Mouse (Mus musculus) MEL (cell line): ENCODE data around the gene Cavin3. TPM values are rescaled to one million over a fixed set of nuclear protein-coding genes. Genes with fewer than 3 reads are reported as not detected.

Experiments used
- DNase-seq: peaks from one replicate; pipeline ENCODE4 v3.0.0; 2011; ENCODE audit warnings: low read depth, low spot score
- H3K27ac ChIP-seq: 2 replicates; pipeline ENCODE4 v1.5.1; 2012; ENCODE audit warnings: low read depth, mild to moderate bottlenecking, control low read depth, low read length, moderate library complexity; ENCODE audit not compliant: control insufficient read depth
- H3K27me3 ChIP-seq, 2 experiments: fragments of 150-350 bp in 1 of 2; sonication (generic) in 1 of 2; 2 replicates each; pipeline ENCODE4 v1.6.1; 2012; ENCODE audit warnings: low read length in 2 of 2, mild to moderate bottlenecking in 2 of 2, improper control_type of control experiment in 1 of 2, moderate library complexity in 1 of 2; ENCODE audit not compliant: insufficient read depth in 2 of 2, control insufficient read depth in 1 of 2
- H3K36me3 ChIP-seq, 2 experiments: 2 replicates each; pipeline ENCODE4 v1.6.1; 2012 to 2014; ENCODE audit warnings: low read length in 2 of 2, improper control_type of control experiment in 1 of 2, inconsistent platforms in 1 of 2, mild to moderate bottlenecking in 1 of 2; ENCODE audit not compliant: insufficient read depth in 2 of 2, control insufficient read depth in 1 of 2
- H3K4me1 ChIP-seq, 2 experiments: fragments of 150-350 bp in 1 of 2; sonication (generic) in 1 of 2; 2 replicates each; pipeline ENCODE4 v1.6.1; 2012; ENCODE audit warnings: low read length in 2 of 2, improper control_type of control experiment in 1 of 2, mild to moderate bottlenecking in 1 of 2; ENCODE audit not compliant: insufficient read depth in 2 of 2, control insufficient read depth in 1 of 2
- H3K4me3 ChIP-seq, 2 experiments: fragments of 150-350 bp in 1 of 2; sonication (generic) in 1 of 2; 2 replicates each; pipeline ENCODE4 v1.5.1; 2012; ENCODE audit warnings: low read depth in 2 of 2, low read length in 2 of 2, mild to moderate bottlenecking in 2 of 2, moderate library complexity in 2 of 2, control low read depth in 1 of 2, improper control_type of control experiment in 1 of 2; ENCODE audit not compliant: control insufficient read depth in 1 of 2, insufficient read depth in 1 of 2
- H3K79me2 ChIP-seq: 2 replicates; pipeline ENCODE4 v1.6.1; 2012; ENCODE audit warnings: mild to moderate bottlenecking, low read length, moderate library complexity; ENCODE audit not compliant: control insufficient read depth, poor library complexity, insufficient read depth
- H3K9ac ChIP-seq: 2 replicates; pipeline ENCODE4 v1.6.1; 2012; ENCODE audit warnings: low read depth, mild to moderate bottlenecking, control low read depth, low read length, moderate library complexity; ENCODE audit not compliant: control insufficient read depth, poor library complexity, severe bottlenecking
- H3K9me3 ChIP-seq: fragments of 150-350 bp; sonication (generic); replicated peaks from 2 replicates; pipeline ENCODE4 v1.6.1; 2012; ENCODE audit warnings: mild to moderate bottlenecking, low read length, improper control_type of control experiment, moderate library complexity; ENCODE audit not compliant: insufficient read depth
- BHLHE40 ChIP-seq: IDR thresholded peaks from 2 replicates; pipeline ENCODE4 v1.6.1; 2012; ENCODE audit warnings: low read depth, mild to moderate bottlenecking, inconsistent platforms, low read length, improper control_type of control experiment, borderline replicate concordance
- CTCF ChIP-seq, 3 experiments: IDR thresholded peaks in 2 of 3; conservative IDR thresholded peaks in 1 of 3; 2 replicates each; pipeline ENCODE4 v1.5.1; 2011 to 2012; ENCODE audit warnings: low read length in 3 of 3, low read depth in 2 of 3, mild to moderate bottlenecking in 2 of 3, improper control_type of control experiment in 1 of 3, inconsistent platforms in 1 of 3, mixed read lengths in 1 of 3, moderate library complexity in 1 of 3; ENCODE audit not compliant: control insufficient read depth in 1 of 3, insufficient read depth in 1 of 3, poor library complexity in 1 of 3, severe bottlenecking in 1 of 3
- E2F4 ChIP-seq: IDR thresholded peaks from 2 replicates; pipeline ENCODE4 v1.6.1; 2011; ENCODE audit warnings: low read depth, low read length, improper control_type of control experiment, borderline replicate concordance
- EP300 ChIP-seq, 2 experiments: IDR thresholded peaks; 2 replicates each; pipeline ENCODE4 v1.6.1; 2011; ENCODE audit warnings: improper control_type of control experiment in 2 of 2, low read length in 2 of 2, low read depth in 1 of 2, mild to moderate bottlenecking in 1 of 2
- ETS1 ChIP-seq: IDR thresholded peaks from 2 replicates; pipeline ENCODE4 v1.6.1; 2012; ENCODE audit warnings: low read depth, mild to moderate bottlenecking, inconsistent platforms, low read length, improper control_type of control experiment, moderate library complexity
- GABPA ChIP-seq: IDR thresholded peaks from 2 replicates; pipeline ENCODE4 v1.6.1; 2012; ENCODE audit warnings: low read depth, mild to moderate bottlenecking, inconsistent platforms, low read length, improper control_type of control experiment, moderate library complexity
- HCFC1 ChIP-seq: IDR thresholded peaks from 2 replicates; pipeline ENCODE4 v1.6.1; 2012; ENCODE audit warnings: low read depth, mild to moderate bottlenecking, inconsistent platforms, low read length, improper control_type of control experiment, moderate library complexity
- KAT2A ChIP-seq: conservative IDR thresholded peaks from 2 replicates; pipeline ENCODE4 v1.6.1; 2012; ENCODE audit warnings: low read depth, low read length, improper control_type of control experiment, inconsistent platforms
- MAFK ChIP-seq: IDR thresholded peaks from 2 replicates; pipeline ENCODE4 v1.6.1; 2011; ENCODE audit warnings: low read depth, mild to moderate bottlenecking, low read length, improper control_type of control experiment, borderline replicate concordance
- MEF2A ChIP-seq: IDR thresholded peaks from 2 replicates; pipeline ENCODE4 v1.6.1; 2014; ENCODE audit warnings: low read depth, mild to moderate bottlenecking, inconsistent platforms, low read length, improper control_type of control experiment; ENCODE audit not compliant: poor library complexity, insufficient replicate concordance, severe bottlenecking; ENCODE audit errors: extremely low read depth
- MYB ChIP-seq: IDR thresholded peaks from 2 replicates; pipeline ENCODE4 v1.6.1; 2011; ENCODE audit warnings: mild to moderate bottlenecking, low read depth, low read length, improper control_type of control experiment
- MYC ChIP-seq: IDR thresholded peaks from 2 replicates; pipeline ENCODE4 v1.6.1; 2011; ENCODE audit warnings: low read depth, mild to moderate bottlenecking, low read length, improper control_type of control experiment, moderate library complexity
- NRF1 ChIP-seq: IDR thresholded peaks from 2 replicates; pipeline ENCODE4 v1.6.1; 2014; ENCODE audit warnings: low read depth, mild to moderate bottlenecking, inconsistent platforms, low read length, improper control_type of control experiment, moderate library complexity; ENCODE audit not compliant: poor library complexity, insufficient read depth, severe bottlenecking
- POLR2A ChIP-seq, 2 experiments: IDR thresholded peaks; 2 replicates each; pipeline ENCODE4 v1.6.1; 2011 to 2012; ENCODE audit warnings: low read length in 2 of 2, mild to moderate bottlenecking in 2 of 2, control low read depth in 1 of 2, improper control_type of control experiment in 1 of 2, low read depth in 1 of 2, moderate library complexity in 1 of 2; ENCODE audit not compliant: control insufficient read depth in 1 of 2, insufficient read depth in 1 of 2, poor library complexity in 1 of 2
- POLR2AphosphoS2 ChIP-seq: IDR thresholded peaks from 2 replicates; pipeline ENCODE4 v1.6.1; 2011; ENCODE audit warnings: low read length, improper control_type of control experiment
- RAD21 ChIP-seq: IDR thresholded peaks from 2 replicates; pipeline ENCODE4 v1.6.1; 2011; ENCODE audit warnings: mild to moderate bottlenecking, low read depth, low read length, improper control_type of control experiment
- SMC3 ChIP-seq: IDR thresholded peaks from 2 replicates; pipeline ENCODE4 v1.6.1; 2011; ENCODE audit warnings: low read depth, low read length, improper control_type of control experiment
- TAL1 ChIP-seq: IDR thresholded peaks from 2 replicates; pipeline ENCODE4 v1.6.1; 2012; ENCODE audit warnings: mild to moderate bottlenecking, inconsistent platforms, low read length, moderate library complexity, mixed read lengths
- UBTF ChIP-seq: IDR thresholded peaks from 2 replicates; pipeline ENCODE4 v1.6.1; 2012; ENCODE audit warnings: low read depth, mild to moderate bottlenecking, inconsistent platforms, low read length, improper control_type of control experiment, moderate library complexity, borderline replicate concordance; ENCODE audit not compliant: insufficient read depth
- USF2 ChIP-seq, 2 experiments: IDR thresholded peaks; 2 replicates each; pipeline ENCODE4 v1.6.1; 2011 to 2012; ENCODE audit warnings: improper control_type of control experiment in 2 of 2, low read length in 2 of 2, borderline replicate concordance in 1 of 2, inconsistent platforms in 1 of 2, low read depth in 1 of 2, mild to moderate bottlenecking in 1 of 2; ENCODE audit not compliant: insufficient read depth in 1 of 2
- ZNF384 ChIP-seq: IDR thresholded peaks from 2 replicates; pipeline ENCODE4 v1.6.1; 2012; ENCODE audit warnings: low read depth, mild to moderate bottlenecking, inconsistent platforms, low read length, improper control_type of control experiment
- polyA plus RNA-seq, 2 experiments: library from polyadenylated mRNA; stranded (reverse) in 1 of 2; unstranded in 1 of 2; fragments of >175 nt in 1 of 2; fragments of >200 nt in 1 of 2; gene quantifications; 2 replicates each; pipeline versions ENCODE4 v1.2.1 to v1.2.4; 2012; ENCODE audit warnings: low replicate concordance in 2 of 2, low read depth in 1 of 2; ENCODE audit not compliant: insufficient read length in 2 of 2, insufficient read depth in 1 of 2, missing spikeins in 1 of 2
- total RNA-seq: library from RNA; depleted of rRNA; stranded (reverse); fragments of 300-350 nt; gene quantifications from 2 replicates; pipeline ENCODE4 v1.2.3, GENCODE M21; 2012

Cavin3 gene
- total and polyA plus RNA-seq, 3 experiments = not detected

GRCm38 (mm10) chr7:105513845-105514291 lies 31.8 kb upstream of the Cavin3 start:
- H3K27ac ChIP-seq = no peak overlapping the region
- no peak overlapping the region for H3K4me3 ChIP-seq
- DNase-seq = no peak
- no peak for TF ChIP-seq MYC
- no peak for TF ChIP-seq TAL1
- no peak for TF ChIP-seq CTCF (IDR thresholded peaks at IDR 0.05 in 2 of 3, conservative IDR thresholded peaks at IDR 0.05 in 1 of 3; ENCODE audit: control insufficient read depth in 1 of 3, insufficient read depth in 1 of 3, low read depth in 2 of 3, low read length in 3 of 3, poor library complexity in 1 of 3, severe bottlenecking in 1 of 3)
- no peak for TF ChIP-seq ZNF384
- no peak for TF ChIP-seq EP300 (IDR thresholded peaks at IDR 0.05; ENCODE audit: low read depth in 1 of 2, low read length in 2 of 2)
- TF ChIP-seq USF2 (IDR thresholded peaks at IDR 0.05; ENCODE audit: borderline replicate concordance in 1 of 2, insufficient read depth in 1 of 2, low read depth in 1 of 2, low read length in 2 of 2) = no peak
- TF ChIP-seq ETS1 = no peak
- no peaks in the 10 kb centered on the region for H3K27me3 ChIP-seq
- no peaks in the 10 kb centered on the region for H3K79me2 ChIP-seq
- H3K9me3 ChIP-seq = no peaks in the 10 kb centered on the region
- no peaks in the 10 kb centered on the region for H3K36me3 ChIP-seq
- no peaks in the 10 kb centered on the region for H3K4me1 ChIP-seq
- H3K9ac ChIP-seq = no peak overlapping the region

GRCm38 (mm10) chr7:105510143-105510542 lies 28.0 kb upstream of the Cavin3 start:
- no peak overlapping the region for H3K27ac ChIP-seq
- no peaks in the 10 kb centered on the region for H3K9me3 ChIP-seq
- H3K4me1 ChIP-seq = no peaks in the 10 kb centered on the region
- H3K36me3 ChIP-seq = no peaks in the 10 kb centered on the region
- no peaks in the 10 kb centered on the region for H3K79me2 ChIP-seq
- H3K27me3 ChIP-seq = no peaks in the 10 kb centered on the region
- TF ChIP-seq MYB (no peak), BHLHE40 (no peak), SMC3 (no peak), MYC (no peak), ETS1 (no peak), USF2 (IDR thresholded peaks at IDR 0.05; ENCODE audit: borderline replicate concordance in 1 of 2, insufficient read depth in 1 of 2, low read depth in 1 of 2, low read length in 2 of 2) (no peak), POLR2AphosphoS2 (no peak), RAD21 (no peak), MAFK (no peak), CTCF (IDR thresholded peaks at IDR 0.05 in 2 of 3, conservative IDR thresholded peaks at IDR 0.05 in 1 of 3; ENCODE audit: control insufficient read depth in 1 of 3, insufficient read depth in 1 of 3, low read depth in 2 of 3, low read length in 3 of 3, poor library complexity in 1 of 3, severe bottlenecking in 1 of 3) (no peak), E2F4 (no peak), GABPA (no peak), KAT2A (no peak), ZNF384 (no peak), TAL1 (no peak), HCFC1 (no peak), UBTF (no peak), NRF1 (no peak), MEF2A (no peak), POLR2A (IDR thresholded peaks at IDR 0.05; ENCODE audit: control insufficient read depth in 1 of 2, insufficient read depth in 1 of 2, low read depth in 1 of 2, low read length in 2 of 2, poor library complexity in 1 of 2) (no peak)
- H3K9ac ChIP-seq = no peak overlapping the region
- no peak overlapping the region for H3K4me3 ChIP-seq
- DNase-seq = no peak
